ENCODE assay signal across 9 mouse cellular contexts in genomic region chr2:38585379-38585736, GRCm38 (mm10). TPM values are rescaled to one million over a fixed set of nuclear protein-coding genes. Genes with fewer than 3 reads are reported as not detected.
DNase-seq lines count a peak whose midpoint lies in the region; ATAC-seq lines count a peak whose summit lies in the region.
"Had no signal": no experiment of that assay in that cellular context is flagged by ENCODE, and none has a peak within 500 bp of the region (broad histone marks: within the 10 kb centered on the region; RNA-seq: fewer than 3 reads in every experiment).

No protein-coding gene starts in this region.

- peaks cover 43% of the 10 kb centered on the region for H3K36me3 ChIP-seq in hindbrain, embryonic 13.5 days
- H3K36me3 ChIP-seq in limb, embryonic 10.5 days, result peaks cover 83% of the 10 kb centered on the region
- 0 out of 2 replicates have a peak, but pooled peaks cover 5% of the 10 kb centered on the region for H3K36me3 ChIP-seq in midbrain, embryonic 15.5 days (replicated peaks)

- H3K9ac ChIP-seq in hindbrain, embryonic 13.5 days, result no peak overlapping the region
- H3K9ac ChIP-seq in midbrain, embryonic 15.5 days, result no peak overlapping the region
- H3K9ac ChIP-seq: heart, embryonic 15.5 days had no signal

- no peak overlapping the region for H3K4me2 ChIP-seq in hindbrain, embryonic 13.5 days
- no peak overlapping the region for H3K4me2 ChIP-seq in midbrain, embryonic 15.5 days
- H3K4me2 ChIP-seq: heart, embryonic 15.5 days had no signal

- H3K9me3 ChIP-seq in hindbrain, embryonic 13.5 days, result no peaks in the 10 kb centered on the region
- no peaks in the 10 kb centered on the region for H3K9me3 ChIP-seq in limb, embryonic 10.5 days (replicated peaks)
- no peaks in the 10 kb centered on the region for H3K9me3 ChIP-seq in midbrain, embryonic 15.5 days
- H3K9me3 ChIP-seq: heart, embryonic 15.5 days had no signal

- H3K4me3 ChIP-seq in hindbrain, embryonic 13.5 days, result no peak overlapping the region
- no peak overlapping the region for H3K4me3 ChIP-seq in limb, embryonic 10.5 days
- no peak overlapping the region for H3K4me3 ChIP-seq in midbrain, embryonic 15.5 days
- H3K4me3 ChIP-seq: heart, embryonic 15.5 days had no signal

- H3K27ac ChIP-seq in hindbrain, embryonic 13.5 days, result peak overlapping the region; percentile 80
- 0 out of 2 replicates have a peak overlapping the region, but pooled peaks have one; percentile 50 for H3K27ac ChIP-seq in limb, embryonic 10.5 days
- peak overlapping the region; percentile 81 for H3K27ac ChIP-seq in midbrain, embryonic 15.5 days
- H3K27ac ChIP-seq: heart, embryonic 15.5 days had no signal

- DNase-seq in embryo, embryonic 9.5 days (ENCODE audit: extremely low spot score), result peak; percentile 44
- no peak for DNase-seq in limb, embryonic 10.5 days (ENCODE audit: low spot score)
- DNase-seq in frontal cortex, adult 2 months (ENCODE audit: extremely low spot score in 1 of 2, low spot score in 1 of 2), result no peak
- DNase-seq in left cerebral cortex, adult 8-10 months (ENCODE audit: low spot score in 2 of 2), result no peak
- no peak for DNase-seq in right cerebral cortex, postnatal 36 days (ENCODE audit: low spot score in 2 of 2)
- no peak for DNase-seq in lung, postnatal 14 days

- 30% methylated on average over 5 of the region's 5 CpGs for WGBS in hindbrain, embryonic 13.5 days
- WGBS in limb, embryonic 10.5 days, result 47% methylated on average over 5 of the region's 5 CpGs
- WGBS in midbrain, embryonic 15.5 days, result 11% methylated on average over 5 of the region's 5 CpGs

- H3K4me1 ChIP-seq in hindbrain, embryonic 13.5 days (replicated peaks), result peaks cover 41% of the 10 kb centered on the region
- H3K4me1 ChIP-seq in limb, embryonic 10.5 days, result peaks cover 17% of the 10 kb centered on the region
- H3K4me1 ChIP-seq in midbrain, embryonic 15.5 days, result peaks cover 32% of the 10 kb centered on the region

- no peaks in the 10 kb centered on the region for H3K27me3 ChIP-seq in hindbrain, embryonic 13.5 days
- no peaks in the 10 kb centered on the region for H3K27me3 ChIP-seq in limb, embryonic 10.5 days (ENCODE audit: low read depth, poor library complexity, severe bottlenecking)
- no peaks in the 10 kb centered on the region for H3K27me3 ChIP-seq in midbrain, embryonic 15.5 days (replicated peaks)
- H3K27me3 ChIP-seq: heart, embryonic 15.5 days had no signal

- 0 out of 2 replicates have a peak, but pooled peaks have one; percentile 3 for ATAC-seq in hindbrain, embryonic 13.5 days (ENCODE audit: low FRiP score)
- ATAC-seq in midbrain, embryonic 15.5 days (replicated peaks), result peak; percentile 22; the same call in 1 of the 2 replicates

RNA-seq across cellular contexts. Expression of gene Psmb7, which starts 58.5 kb away (rescaled TPM):
- 314 and 317 TPM in 2 replicates for polyA plus RNA-seq in hindbrain, embryonic 13.5 days (2015; fragmentation: Nextera tagmentation; extraction: Ambion mirVana)
- polyA plus RNA-seq in limb, embryonic 10.5 days (2016; fragmentation: Nextera tagmentation; extraction: Ambion mirVana), result 340 and 363 TPM in 2 replicates
- 260 and 270 TPM in 2 replicates for polyA plus RNA-seq in midbrain, embryonic 15.5 days (2015; fragmentation: Nextera tagmentation; extraction: Ambion mirVana)
- polyA plus RNA-seq in frontal cortex, adult 2 months (2012; rRNA removed), result 227 and 234 TPM in 2 replicates
- 100 to 1,000 TPM; 199 to 208 (median 202) TPM for total RNA-seq in left cerebral cortex, adult 8-10 months (2022)
